Mouse (Mus musculus): ENCODE results near the gene Grb2. TPM values are rescaled to one million over a fixed set of nuclear protein-coding genes. Genes with fewer than 3 reads are reported as not detected.

The Grb2 gene
- total RNA-seq, 2 experiments from 2014 or later: 40.7 to 74.4 TPM

DNA sequence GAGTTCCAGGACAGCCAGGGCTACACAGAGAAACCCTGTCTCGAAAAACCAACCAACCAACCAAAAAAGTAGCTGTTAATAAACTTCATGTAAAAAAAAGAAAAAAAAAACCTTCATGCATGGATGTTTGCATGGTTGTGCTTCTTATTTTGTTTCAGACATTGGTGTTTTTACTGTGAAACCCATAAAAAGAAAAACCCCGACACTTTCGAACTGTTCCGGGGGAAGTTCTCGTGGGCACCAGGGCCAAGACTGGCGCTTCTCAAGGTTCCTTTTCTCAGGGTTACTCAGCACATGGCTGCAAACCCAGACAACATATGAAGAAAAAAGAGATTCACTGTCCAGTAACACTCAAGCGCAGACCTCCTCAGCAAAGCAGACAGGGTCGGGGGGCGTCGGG is 75.5 kb downstream of the Grb2 start:
- no peak for ATAC-seq (replicated peaks; ENCODE audit: low FRiP score, low TSS enrichment, poor library complexity, severe bottlenecking)

DNA sequence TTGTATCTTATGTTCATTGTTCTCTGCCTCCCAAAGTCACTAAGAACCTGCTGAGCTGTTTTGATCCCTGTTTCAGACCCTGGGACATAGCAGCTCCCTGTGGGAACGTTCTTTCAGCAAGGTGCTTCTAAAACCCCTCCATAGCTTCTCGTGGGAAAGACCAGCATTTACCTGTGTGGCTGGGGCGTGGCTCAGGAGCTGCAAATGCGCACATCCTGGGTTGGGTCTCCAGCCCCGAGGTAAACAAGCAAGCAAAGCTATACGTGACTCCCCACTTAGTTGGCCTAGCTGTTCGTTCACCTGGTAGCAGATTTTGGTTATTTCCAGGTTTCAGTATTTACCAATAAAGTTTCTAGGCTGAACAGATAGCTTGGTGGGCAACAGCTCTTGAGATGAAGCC is 76.2 kb downstream of the Grb2 start:
- no peak for ATAC-seq (replicated peaks; ENCODE audit: low FRiP score, low TSS enrichment, poor library complexity, severe bottlenecking)

DNA sequence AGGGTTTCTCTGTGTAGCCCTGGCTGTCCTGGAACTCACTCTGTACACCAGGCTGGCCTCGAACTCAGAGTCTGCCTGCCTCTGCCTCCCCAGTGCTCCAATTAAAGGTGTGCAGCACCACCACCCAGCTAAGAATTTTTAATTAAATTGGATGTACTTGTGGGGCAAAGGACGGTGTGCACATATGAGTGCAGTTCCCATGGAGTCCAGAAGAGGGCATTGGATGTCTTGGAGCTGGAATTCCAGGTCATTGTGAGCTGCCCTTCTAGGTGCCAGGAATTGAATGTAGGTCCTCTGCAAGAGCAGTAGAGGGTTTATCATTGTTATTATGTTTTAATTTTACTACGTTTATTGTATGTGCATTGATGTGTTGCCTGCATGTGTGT is 76.9 kb downstream of the Grb2 start:
- no peak for ATAC-seq (replicated peaks; ENCODE audit: low FRiP score, low TSS enrichment, poor library complexity, severe bottlenecking)

DNA sequence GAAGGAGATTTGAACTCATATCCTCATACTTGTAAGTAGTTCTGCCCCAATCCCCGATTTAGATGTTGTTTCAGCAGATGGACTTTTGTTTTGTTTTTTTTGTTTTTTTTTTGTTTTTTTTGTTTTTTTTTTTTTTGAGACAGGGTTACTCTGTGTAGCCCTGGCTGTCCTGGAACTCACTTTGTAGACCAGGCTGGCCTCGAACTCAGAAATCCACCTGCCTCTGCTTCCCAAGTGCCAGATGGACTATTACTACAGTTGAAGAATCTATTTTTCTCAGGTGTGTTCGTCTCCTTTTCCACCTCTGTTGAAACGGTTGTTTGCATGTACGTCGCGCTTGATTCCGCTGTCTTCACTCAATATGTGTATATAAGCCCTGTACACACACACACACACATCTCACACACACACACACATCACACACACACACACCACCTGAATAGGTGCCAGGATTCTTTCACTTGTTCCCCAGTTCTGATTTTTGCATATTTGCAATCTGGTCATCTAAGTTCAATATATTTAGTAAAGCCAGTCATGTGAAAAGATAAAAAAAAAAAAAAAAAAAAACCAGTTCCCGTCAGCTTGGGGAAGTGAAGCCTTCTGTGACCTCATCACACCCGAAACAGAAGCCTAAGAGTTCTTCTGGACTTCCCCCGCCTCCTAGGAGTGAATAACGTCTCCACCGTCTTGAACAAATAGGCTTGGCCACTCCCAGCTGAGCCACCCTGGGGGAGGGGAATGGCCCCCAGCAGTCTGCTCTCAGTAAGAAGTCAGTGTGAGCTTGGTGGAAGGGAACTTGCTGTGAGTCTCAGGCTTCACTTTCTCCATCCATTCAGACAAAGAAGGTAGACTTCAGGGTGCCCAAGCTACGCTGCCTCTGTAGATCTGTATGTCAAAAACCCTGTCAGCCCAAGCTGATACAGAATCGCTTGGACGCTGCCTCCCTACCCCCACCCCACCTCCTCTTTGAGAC is 77.6 kb downstream of the Grb2 start:
- 0 out of 2 replicates have a peak, but pooled peaks have one; percentile 20 for ATAC-seq (replicated peaks; ENCODE audit: low FRiP score, low TSS enrichment, poor library complexity, severe bottlenecking)

DNA sequence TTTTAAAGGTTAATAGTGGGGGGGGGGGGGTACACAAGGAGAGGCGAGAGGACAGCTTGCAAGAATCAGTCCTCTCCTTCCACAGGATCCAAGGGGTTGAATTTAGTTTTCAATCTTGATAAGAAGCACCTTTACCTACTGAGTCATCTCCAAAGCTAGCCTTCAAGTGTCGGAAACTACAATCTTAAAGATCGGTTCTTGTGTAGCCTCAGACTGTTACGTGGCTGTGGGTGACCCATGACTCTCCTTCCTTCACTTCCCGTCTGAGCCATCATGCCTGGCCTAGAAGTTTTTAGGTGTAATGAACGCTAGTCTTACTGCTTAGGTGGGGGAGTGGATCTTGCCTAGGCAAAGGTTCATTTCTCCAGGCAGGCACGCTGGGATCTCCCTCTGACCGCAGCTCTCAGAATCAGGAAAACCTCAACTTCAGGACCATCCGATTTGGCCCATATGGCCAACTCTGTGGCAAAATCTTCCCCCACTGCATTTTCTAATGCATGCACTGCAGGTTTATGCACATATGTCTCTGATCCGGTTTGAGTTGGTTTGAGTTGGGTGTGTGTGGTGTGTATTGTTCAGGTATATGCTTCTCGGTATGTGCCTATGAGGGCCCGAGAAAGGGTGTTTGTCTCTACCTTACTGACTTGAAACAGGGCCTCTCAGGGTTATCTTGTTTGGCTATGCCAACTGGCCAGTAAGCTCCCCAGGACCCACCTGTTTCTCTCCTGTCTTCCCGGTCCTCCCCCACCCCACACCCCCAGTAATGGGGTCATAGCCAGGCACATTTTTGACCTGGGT is 78.5 kb downstream of the Grb2 start:
- ATAC-seq (replicated peaks; ENCODE audit: low FRiP score, low TSS enrichment, poor library complexity, severe bottlenecking): no peak

DNA sequence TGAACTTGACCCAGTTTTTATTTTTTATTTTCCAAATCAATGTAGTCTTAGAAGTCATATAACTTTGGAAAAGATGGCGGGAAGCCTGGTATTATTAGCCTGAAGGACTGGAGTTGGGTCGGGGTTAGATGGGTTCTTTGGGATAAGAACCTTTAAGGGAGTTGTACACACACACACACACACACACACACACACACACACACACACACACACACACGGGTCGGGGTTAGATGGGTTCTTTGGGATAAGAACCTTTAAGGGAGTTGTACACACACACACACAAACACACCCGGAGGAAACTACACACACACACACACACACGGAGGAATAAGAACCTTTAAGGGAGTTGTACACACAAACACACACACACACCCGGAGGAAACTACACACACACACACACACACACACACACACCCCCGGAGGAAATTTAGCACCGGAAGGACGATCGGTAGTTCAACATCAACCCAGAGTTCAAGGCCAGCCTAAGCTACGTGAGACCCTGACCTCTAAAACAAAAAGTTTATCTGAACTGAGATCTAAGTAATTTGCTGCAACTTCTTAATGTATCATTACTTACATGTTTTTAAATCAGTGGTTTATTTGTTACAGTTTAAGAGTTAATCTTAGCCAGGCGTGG is 79.8 kb downstream of the Grb2 start:
- ATAC-seq (replicated peaks; ENCODE audit: low FRiP score, low TSS enrichment, poor library complexity, severe bottlenecking): no peak

DNA sequence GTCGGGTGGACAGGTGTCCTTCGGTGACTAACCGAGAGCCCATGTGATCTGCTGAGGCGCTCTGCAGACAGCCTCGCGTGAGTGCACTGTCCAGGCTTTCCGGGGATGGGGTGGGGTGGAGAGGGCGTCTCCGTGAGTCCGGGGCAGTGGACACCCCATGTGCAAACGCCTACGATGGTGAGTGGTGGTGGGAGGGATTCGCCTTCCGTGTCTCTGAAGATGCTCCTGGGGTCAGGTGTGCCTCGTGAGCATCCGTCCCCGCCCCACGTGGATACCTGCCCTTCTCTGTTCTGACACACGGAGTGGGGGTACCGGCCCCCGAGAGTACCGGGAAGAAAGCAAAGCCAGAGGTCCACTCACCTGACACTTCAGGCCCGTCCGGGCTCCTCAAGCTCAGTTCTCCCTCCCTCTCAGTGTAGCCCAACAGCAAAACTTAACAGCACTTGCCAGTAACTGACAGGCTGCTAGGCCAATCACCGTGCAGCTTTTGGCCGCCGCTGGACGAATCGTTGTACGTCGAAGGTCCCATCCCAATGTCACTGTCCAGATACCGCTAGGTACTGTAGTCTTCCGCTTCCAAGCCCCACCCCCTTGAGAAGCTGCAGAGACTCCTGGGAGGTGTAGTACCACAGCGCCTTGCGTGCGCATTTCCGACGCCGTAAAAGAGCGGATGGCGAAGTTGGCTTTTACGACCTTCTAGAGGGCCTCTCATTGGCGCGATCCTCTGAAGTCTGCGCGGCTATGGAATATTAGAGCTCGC is 80.5 kb downstream of the Grb2 start, which contains the start of gene Slc25a19:
Gene Slc25a19 (minus strand): TSS at position 591 of the 760 bp plus-strand sequence.
- ATAC-seq (replicated peaks; ENCODE audit: low FRiP score, low TSS enrichment, poor library complexity, severe bottlenecking): peak; percentile 96

DNA sequence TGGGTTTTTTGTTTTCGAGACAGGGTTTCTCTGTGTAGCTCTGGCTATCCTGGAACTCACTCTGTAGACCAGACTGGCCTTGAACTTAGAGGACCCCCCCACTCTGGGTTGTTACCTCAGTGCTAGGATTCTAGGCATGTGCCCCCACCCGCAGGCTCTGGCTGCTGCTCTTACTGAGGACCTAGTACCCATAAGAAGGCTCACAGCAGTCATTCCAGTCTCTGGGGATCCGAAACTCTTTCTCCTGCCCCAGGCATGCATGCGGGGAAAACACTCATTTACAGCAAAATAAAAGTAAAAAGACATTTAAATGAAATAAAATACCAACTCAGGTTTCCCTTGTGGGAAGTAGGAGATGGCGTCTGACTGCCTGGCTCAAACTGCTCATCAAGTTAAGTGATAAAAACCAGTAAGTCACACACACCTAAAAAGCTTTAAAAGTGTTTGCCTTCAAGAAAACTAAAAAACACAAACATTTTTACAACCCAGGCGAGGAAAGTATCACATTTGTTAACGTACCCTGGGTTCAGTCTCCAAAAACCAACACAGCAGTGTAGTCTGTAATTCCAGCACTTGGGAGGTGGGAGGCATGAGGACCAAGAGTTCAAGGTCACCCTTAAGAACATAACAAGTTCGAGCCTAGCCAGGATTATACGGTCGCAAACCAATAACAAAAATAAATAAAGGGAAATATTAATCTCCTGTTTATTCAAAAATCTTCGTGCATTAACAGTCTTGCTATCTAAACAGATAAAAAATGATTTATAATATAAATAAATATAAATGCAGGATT is 81.4 kb downstream of the Grb2 start:
- no peak for ATAC-seq (replicated peaks; ENCODE audit: low FRiP score, low TSS enrichment, poor library complexity, severe bottlenecking)

DNA sequence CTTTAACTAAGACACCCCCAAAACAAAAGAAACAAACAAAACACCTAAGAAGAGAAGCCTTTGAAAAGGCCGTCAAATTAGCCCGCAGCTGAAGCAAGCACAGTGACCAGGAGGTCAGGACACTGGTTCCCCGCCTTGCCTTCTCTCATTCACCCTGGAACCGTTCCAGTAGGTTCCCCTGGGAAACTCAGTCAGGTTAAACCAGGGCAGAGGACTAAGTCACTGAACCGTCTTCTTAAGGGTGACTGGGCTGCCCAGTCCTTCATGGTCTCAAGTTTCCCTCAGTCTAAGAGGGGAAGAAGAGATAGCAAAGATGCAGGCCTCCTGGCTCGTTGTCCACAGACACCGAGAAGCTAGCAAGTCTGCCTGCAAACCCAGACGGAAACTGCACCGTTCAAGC is 82.5 kb downstream of the Grb2 start:
- no peak for ATAC-seq (replicated peaks; ENCODE audit: low FRiP score, low TSS enrichment, poor library complexity, severe bottlenecking)

DNA sequence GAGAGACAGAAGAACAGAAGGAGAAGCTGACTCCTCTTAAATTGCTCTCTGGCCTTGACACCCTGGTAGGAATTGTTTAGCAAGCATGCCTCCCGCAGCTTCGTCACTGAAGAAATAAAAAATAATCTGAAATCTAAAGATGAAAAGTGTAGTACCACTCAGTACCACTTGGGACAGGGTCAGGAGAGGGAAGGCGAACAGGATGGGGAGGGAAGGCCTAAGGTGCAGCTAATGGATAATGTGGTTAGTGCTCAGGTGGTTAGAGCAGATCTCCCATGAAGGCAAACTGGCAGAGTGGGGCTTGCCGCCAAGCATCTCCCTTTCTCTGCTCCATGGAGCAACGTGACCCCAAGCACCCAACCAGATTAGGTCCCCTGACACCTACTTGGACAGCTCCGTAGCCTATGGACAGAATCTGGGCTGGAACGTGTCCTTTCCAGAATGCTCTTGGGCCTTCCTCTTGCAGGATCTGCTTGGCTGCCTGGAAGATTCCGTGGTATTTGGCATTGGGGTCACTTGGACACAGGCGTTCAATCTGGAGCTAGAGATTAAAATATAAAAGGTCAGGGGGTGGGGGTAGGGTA is 84.8 kb downstream of the Grb2 start:
- ATAC-seq (replicated peaks; ENCODE audit: low FRiP score, low TSS enrichment, poor library complexity, severe bottlenecking): peak; percentile 29; the same call in 1 of the 2 replicates

DNA sequence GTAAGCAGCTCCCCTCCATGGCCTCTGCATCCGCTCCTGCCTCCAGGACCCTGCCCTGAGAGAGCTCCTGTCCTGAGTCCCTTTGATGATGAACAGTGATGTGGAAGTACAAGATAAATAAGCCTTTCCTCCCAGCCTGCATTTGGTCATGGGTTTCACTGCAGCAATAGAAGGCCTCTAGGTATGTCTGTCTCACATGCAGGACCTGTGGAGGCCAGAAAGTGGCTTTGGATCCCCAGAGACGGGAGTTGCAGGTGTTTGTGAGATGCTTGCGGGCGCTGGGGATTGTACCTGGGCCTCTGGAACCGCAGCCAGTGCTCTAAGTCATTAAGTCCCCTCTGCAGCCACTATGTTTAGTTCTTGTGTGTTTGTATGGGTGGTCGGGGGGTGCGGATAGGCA is 88.4 kb downstream of the Grb2 start:
- ATAC-seq (replicated peaks; ENCODE audit: low FRiP score, low TSS enrichment, poor library complexity, severe bottlenecking): no peak

DNA sequence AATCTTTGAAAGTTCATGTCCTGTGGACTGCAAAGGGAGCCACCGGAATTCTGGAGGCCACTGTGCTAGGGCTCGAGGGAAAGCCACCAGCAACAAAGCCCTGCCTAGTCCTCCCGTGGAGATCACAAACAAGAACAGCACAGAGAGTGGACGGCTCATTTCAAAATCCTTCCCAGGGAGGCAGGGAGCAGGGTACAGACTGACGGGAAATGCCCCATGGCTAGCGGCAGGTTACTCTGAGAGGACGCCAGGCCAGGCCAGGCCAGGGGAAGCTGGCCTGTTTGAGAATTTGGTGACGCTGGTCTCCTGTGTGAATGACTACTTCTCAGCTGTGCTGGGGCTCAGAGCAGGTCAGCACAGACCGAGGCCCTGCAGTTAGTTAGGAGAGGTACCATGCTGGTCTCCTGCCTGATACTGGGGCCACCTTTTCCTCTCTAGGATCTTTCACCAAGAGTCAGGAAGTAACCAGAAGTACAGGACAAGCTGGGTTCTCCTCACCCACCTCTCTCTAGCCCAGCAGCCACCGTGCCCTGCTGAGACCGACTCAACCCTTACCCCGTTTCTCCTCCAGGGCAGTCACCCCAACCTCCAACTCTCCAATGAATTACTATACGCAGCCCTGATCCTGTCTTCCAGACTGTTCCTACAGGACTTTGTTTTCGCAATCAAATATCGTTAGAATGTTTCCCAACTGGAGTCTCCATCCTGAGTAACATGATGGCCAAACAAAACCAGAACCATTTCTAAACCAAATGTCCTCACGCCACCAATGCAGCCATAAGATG is 89.5 kb downstream of the Grb2 start:
- no peak for ATAC-seq (replicated peaks; ENCODE audit: low FRiP score, low TSS enrichment, poor library complexity, severe bottlenecking)

DNA sequence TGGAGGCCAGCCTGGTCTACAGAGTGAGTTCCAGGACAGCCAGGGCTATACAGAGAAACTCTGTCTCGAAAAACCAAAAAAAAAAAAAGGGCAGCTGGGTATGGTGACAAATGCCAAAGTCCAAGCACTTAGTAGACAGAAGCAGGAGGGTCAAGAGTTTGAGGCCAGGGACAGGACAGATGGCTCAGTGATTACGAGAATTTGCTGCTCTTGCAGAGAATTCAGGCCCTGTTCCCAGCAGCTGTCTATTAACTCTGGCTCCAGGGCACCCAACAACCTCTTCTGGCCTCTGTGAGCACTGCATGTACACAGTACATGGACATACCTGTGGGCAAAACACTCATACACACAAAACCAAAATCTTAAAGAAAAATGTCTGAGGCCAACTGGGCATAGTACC is 90.4 kb downstream of the Grb2 start:
- ATAC-seq (replicated peaks; ENCODE audit: low FRiP score, low TSS enrichment, poor library complexity, severe bottlenecking): no peak

DNA sequence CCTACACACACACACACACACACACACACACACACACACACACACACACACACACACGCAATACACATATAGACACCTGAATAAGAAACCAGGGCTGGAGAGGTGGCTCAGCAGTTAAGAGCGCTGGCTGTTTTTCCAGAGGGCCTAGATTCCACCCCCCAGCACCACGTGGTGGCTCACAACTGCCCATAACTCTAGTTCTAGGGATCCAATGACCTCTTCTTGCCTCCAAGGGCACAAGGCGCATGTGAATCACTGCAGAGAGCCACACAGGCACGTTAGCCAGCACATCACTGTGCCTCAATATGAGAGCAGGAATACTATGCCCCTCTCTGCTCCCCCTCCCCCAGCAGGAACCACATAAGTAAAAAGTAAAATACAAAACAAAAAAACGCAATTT is 91.5 kb downstream of the Grb2 start:
- ATAC-seq (replicated peaks; ENCODE audit: low FRiP score, low TSS enrichment, poor library complexity, severe bottlenecking): no peak

DNA sequence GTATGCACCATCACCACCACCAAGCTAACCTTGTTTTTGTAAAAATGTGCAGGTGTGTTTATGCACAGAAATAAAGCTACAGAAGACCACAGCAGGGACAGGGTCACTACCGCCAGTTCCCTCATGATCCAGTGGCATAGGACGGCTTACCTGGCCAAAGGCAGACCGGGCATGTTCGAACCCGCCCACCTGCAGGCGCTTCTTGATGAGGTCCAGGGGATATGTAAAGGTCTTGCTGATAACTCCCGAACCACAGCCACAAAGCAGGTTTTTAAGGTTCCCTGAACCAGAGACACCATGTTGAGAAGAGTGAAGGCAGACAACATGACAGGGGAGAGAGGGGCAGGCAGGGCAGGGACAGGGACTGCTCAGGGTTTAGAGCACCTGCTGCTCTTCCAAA is 92.0 kb downstream of the Grb2 start:
- no peak for ATAC-seq (replicated peaks; ENCODE audit: low FRiP score, low TSS enrichment, poor library complexity, severe bottlenecking)

DNA sequence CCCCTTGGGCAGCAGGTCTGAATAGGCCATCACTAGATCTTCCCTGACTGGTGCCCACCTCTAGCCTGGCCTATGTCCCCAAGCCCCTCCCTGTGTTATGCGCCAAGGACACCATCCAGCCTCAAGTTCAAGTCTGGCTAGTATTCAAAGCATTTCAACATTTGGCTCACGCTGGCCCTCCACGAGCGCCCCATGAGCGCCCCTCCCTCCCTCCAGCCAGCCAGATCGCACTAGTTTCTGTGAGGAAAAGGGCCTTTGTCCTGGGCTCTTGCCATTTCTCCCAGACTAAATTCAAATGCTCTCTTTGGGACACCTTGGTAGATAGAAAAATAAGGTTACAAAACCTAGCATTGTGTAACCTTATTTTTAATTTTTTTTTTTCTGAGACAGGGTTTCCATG is 92.5 kb downstream of the Grb2 start:
- no peak for ATAC-seq (replicated peaks; ENCODE audit: low FRiP score, low TSS enrichment, poor library complexity, severe bottlenecking)

DNA sequence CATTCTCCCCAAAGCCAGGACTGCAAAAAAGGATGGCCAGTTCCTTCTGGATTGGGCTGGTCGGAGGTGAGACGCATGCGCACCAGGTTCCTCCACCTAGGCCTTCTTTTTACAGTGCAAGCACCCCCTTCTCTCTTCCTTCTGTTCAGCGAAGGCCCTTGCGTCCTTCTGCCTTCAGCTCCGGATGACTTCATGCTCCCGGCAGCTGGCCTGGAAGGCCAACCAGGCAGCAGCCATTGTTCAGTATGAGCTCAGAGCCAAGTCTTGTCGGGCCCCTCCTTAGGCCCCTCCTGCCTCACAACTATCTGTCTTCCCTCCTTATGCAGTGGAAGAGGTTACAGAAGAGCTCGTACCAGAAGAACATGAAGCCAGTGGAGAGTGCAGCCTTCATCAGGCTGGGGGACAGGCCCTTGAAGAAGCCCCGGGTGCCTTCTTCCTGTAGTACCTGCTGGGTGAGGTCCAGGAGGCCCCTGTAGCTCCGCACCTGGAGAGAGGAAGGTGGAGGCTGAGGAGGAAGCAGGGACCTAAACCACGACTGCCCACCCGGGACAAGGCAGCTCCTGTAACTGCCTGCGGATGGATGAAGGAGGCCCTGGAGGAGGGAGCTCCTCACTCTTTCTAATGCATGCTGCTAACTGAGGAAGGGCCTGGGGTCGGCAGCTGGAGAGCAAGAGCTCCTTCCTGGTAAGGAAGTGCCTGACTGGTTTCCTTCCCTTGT is 93.1 kb downstream of the Grb2 start:
- ATAC-seq (replicated peaks; ENCODE audit: low FRiP score, low TSS enrichment, poor library complexity, severe bottlenecking): no peak

All from megakaryocyte-erythroid progenitor cell, adult 5-6 weeks (primary cell).